Mouse (Mus musculus): ENCODE data around the gene Zfand4. TPM values are rescaled to one million over a fixed set of nuclear protein-coding genes. Genes with fewer than 3 reads are reported as not detected.
"Not testable (repeated sequence)": the region's sequence is repeated elsewhere in the genome, so short reads cannot be mapped to it uniquely, and the experiment has no call there.

Zfand4 gene
- polyA plus RNA-seq, 1 experiment from 2014 or later = 2.9 TPM

DNA sequence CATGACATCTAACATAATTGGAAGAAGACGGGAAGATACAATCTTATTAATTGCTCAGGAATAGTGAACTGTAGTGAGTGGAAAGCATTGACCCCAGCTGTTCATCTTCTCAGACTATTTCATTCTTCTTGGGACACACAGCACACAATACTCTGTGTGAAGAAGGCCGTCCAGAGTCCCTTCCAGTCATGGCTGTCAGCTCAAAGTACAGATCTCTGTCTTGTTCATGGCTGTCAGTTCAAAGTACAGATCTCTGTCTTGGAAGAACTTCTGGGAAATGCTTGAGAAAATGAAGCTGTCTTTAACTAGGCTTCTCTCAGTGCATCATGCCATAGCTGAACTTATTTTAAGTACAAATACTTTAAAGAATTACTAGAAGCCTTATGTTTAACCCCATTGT is 83.9 kb downstream of the Zfand4 start:
- WGBS = 83% methylated on average over 2 of the region's 2 CpGs
- TF ChIP-seq CTCF (IDR thresholded peaks at IDR 0.05) = no peak
- TF ChIP-seq EP300 (IDR thresholded peaks at IDR 0.05) = no peak
- Histone ChIP-seq H3K9ac (replicated peaks; ENCODE audit: low read depth) (no peak overlapping the region), H3K27ac (ENCODE audit: low read length) (no peak overlapping the region), H3K9me3 (ENCODE audit: low read length) (no peaks in the 10 kb centered on the region), H3K4me2 (replicated peaks; ENCODE audit: low read depth, low read length) (no peak overlapping the region), H3K36me3 (ENCODE audit: insufficient read depth, low read length) (no peaks in the 10 kb centered on the region), H3K4me1 (ENCODE audit: insufficient read depth, low read depth, low read length) (no peaks in the 10 kb centered on the region), H3K4me3 (ENCODE audit: low read depth, low read length) (no peak overlapping the region), H3K27me3 (replicated peaks; ENCODE audit: insufficient read depth, low read length) (no peaks in the 10 kb centered on the region)
- no peak for DNase-seq (ENCODE audit: low spot score)
- ATAC-seq = no peak

DNA sequence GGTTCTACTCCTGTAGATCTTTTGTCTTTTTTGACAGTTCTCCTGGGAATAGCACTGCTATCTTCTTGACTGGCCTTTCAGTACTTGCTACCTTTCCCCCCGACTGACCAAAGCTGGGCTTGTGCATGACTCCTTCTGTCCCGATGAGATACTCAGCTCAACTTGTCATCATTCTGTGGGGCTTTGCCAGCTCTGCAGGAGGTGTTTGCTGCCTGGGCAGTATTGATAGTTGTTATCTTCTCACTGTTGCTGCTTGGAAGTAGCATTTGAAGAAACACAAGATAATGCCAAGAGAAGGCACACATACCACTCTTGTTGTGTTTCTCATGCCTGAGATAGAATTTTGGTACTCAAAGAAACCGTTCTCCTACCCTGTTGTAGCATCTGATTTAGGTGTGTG is 86.0 kb downstream of the Zfand4 start:
- Histone ChIP-seq H3K4me3 (ENCODE audit: low read depth, low read length) (no peak overlapping the region), H3K4me2 (replicated peaks; ENCODE audit: low read depth, low read length) (no peak overlapping the region), H3K9ac (replicated peaks; ENCODE audit: low read depth) (no peak overlapping the region), H3K9me3 (ENCODE audit: low read length) (no peaks in the 10 kb centered on the region), H3K36me3 (ENCODE audit: insufficient read depth, low read length) (no peaks in the 10 kb centered on the region), H3K4me1 (ENCODE audit: insufficient read depth, low read depth, low read length) (no peaks in the 10 kb centered on the region), H3K27me3 (replicated peaks; ENCODE audit: insufficient read depth, low read length) (no peaks in the 10 kb centered on the region), H3K27ac (ENCODE audit: low read length) (no peak overlapping the region)
- TF ChIP-seq EP300 (IDR thresholded peaks at IDR 0.05) (no peak), CTCF (IDR thresholded peaks at IDR 0.05) (no peak)
- ATAC-seq (no peak), DNase-seq (ENCODE audit: low spot score) (no peak)
- WGBS = 69% methylated on average over 3 of the region's 3 CpGs

DNA sequence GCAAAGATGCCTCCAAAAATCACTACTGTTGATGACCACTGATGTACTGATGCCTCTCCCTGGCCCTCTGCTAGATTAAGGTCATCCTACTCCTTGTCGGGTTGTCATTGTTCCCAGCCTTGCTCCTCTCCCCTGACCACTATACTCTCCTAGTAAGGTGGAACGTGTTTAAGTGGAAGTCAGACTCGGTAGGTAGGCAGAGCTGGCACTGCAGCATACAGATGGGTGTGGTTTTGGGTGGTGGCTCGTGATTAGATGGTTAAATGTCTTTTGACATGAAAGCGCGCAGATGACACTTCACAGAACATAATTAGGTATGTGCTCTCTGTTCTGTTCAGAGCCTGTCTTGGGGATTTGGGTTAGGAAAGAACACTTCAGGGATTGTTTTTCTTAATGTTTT is 86.6 kb downstream of the Zfand4 start:
- no peaks in the 10 kb centered on the region for H3K4me1 ChIP-seq (ENCODE audit: insufficient read depth, low read depth, low read length)
- ATAC-seq (no peak), DNase-seq (ENCODE audit: low spot score) (no peak)
- no peak overlapping the region for H3K9ac ChIP-seq (replicated peaks; ENCODE audit: low read depth)
- no peaks in the 10 kb centered on the region for H3K27me3 ChIP-seq (replicated peaks; ENCODE audit: insufficient read depth, low read length)
- no peak for TF ChIP-seq CTCF (IDR thresholded peaks at IDR 0.05)
- TF ChIP-seq EP300 (IDR thresholded peaks at IDR 0.05) = no peak
- H3K27ac ChIP-seq (ENCODE audit: low read length) = no peak overlapping the region
- H3K36me3 ChIP-seq (ENCODE audit: insufficient read depth, low read length) = no peaks in the 10 kb centered on the region
- H3K4me2 ChIP-seq (replicated peaks; ENCODE audit: low read depth, low read length) = no peak overlapping the region
- H3K9me3 ChIP-seq (ENCODE audit: low read length) = no peaks in the 10 kb centered on the region
- 74% methylated on average over 6 of the region's 6 CpGs for WGBS
- H3K4me3 ChIP-seq (ENCODE audit: low read depth, low read length) = no peak overlapping the region

- ATAC-seq = no peak
Observed at GRCm38 (mm10) chr6:116351534-116351933, 87.5 kb downstream of the Zfand4 start.

DNA sequence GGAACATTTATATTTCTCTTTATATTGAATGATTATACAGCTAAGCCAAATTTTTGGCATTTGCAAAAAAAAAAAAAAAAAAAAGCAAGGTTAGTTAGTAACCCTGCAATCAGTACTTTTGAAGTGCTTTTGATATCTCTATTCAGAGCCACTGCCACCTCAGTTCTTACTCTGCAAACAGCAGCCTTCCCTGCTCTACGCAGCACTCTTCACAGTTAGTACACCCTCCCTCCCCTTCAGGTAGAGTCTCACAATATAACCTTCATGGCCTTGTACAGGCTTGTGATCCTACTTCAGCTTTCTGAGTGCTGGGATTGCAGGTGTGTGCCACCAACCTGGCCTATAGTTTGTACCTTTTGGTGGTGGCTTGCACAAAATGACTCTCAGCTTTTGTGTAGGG is 89.4 kb downstream of the Zfand4 start:
- WGBS = 71% methylated on average over 1 of the region's 1 CpGs
- no peaks in the 10 kb centered on the region for H3K36me3 ChIP-seq (ENCODE audit: insufficient read depth, low read length)
- ATAC-seq = peak; percentile 71
- no peak overlapping the region for H3K4me3 ChIP-seq (ENCODE audit: low read depth, low read length)
- H3K4me2 ChIP-seq (replicated peaks; ENCODE audit: low read depth, low read length) = no peak overlapping the region
- H3K9ac ChIP-seq (replicated peaks; ENCODE audit: low read depth) = no peak overlapping the region
- no peaks in the 10 kb centered on the region for H3K4me1 ChIP-seq (ENCODE audit: insufficient read depth, low read depth, low read length)
- H3K27me3 ChIP-seq (replicated peaks; ENCODE audit: insufficient read depth, low read length) = no peaks in the 10 kb centered on the region
- no peak for TF ChIP-seq CTCF (IDR thresholded peaks at IDR 0.05)
- TF ChIP-seq EP300 (IDR thresholded peaks at IDR 0.05) = no peak
- H3K27ac ChIP-seq (ENCODE audit: low read length) = no peak overlapping the region
- DNase-seq (ENCODE audit: low spot score) = peak; percentile 41
- no peaks in the 10 kb centered on the region for H3K9me3 ChIP-seq (ENCODE audit: low read length)

More at GRCm38 (mm10) chr6:116351534-116351933, 87.5 kb downstream of the Zfand4 start:
- H3K4me1 ChIP-seq (ENCODE audit: insufficient read depth, low read depth, low read length) = no peaks in the 10 kb centered on the region
- H3K27me3 ChIP-seq (replicated peaks; ENCODE audit: insufficient read depth, low read length) = no peaks in the 10 kb centered on the region
- H3K9me3 ChIP-seq (ENCODE audit: low read length) = no peaks in the 10 kb centered on the region
- no peak overlapping the region for H3K9ac ChIP-seq (replicated peaks; ENCODE audit: low read depth)
- DNase-seq (ENCODE audit: low spot score) = no peak
- no peaks in the 10 kb centered on the region for H3K36me3 ChIP-seq (ENCODE audit: insufficient read depth, low read length)
- H3K27ac ChIP-seq (ENCODE audit: low read length) = no peak overlapping the region
- H3K4me2 ChIP-seq (replicated peaks; ENCODE audit: low read depth, low read length) = no peak overlapping the region
- TF ChIP-seq CTCF (IDR thresholded peaks at IDR 0.05) = no peak
- H3K4me3 ChIP-seq (ENCODE audit: low read depth, low read length) = no peak overlapping the region
- 72% methylated on average over 4 of the region's 4 CpGs for WGBS

GRCm38 (mm10) chr6:116356311-116356947 is 92.4 kb downstream of the Zfand4 start:
- not testable (repeated sequence) for H3K36me3 ChIP-seq (ENCODE audit: insufficient read depth, low read length); H3K4me2 ChIP-seq (replicated peaks; ENCODE audit: low read depth, low read length); H3K4me3 ChIP-seq (ENCODE audit: low read depth, low read length); H3K9ac ChIP-seq (replicated peaks; ENCODE audit: low read depth); H3K27me3 ChIP-seq (replicated peaks; ENCODE audit: insufficient read depth, low read length); ATAC-seq; H3K27ac ChIP-seq (ENCODE audit: low read length); H3K4me1 ChIP-seq (ENCODE audit: insufficient read depth, low read depth, low read length); DNase-seq (ENCODE audit: low spot score); H3K9me3 ChIP-seq (ENCODE audit: low read length)
- 71% methylated on average over 8 of the region's 8 CpGs for WGBS

DNA sequence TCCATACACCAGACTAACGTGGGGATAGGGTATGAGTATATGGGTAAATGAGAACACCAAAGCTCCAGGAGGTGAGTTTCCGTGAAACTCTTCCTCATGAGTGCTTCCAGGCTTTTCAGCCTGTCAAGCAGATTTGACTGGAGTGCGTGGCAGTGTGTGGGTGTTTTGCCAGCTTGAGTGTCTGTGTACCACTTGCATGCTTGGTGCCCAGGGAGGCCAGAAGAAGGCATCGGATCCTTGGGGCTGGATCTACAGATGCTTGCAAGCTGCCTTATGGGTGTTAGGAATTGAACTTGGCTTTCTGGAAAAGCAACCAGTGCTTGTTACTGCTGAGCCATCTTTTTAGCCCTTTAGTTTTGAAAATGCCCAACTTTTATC is 92.9 kb downstream of the Zfand4 start:
- 62% methylated on average over 4 of the region's 4 CpGs for WGBS
- no peak for TF ChIP-seq EP300 (IDR thresholded peaks at IDR 0.05)
- no peak for TF ChIP-seq CTCF (IDR thresholded peaks at IDR 0.05)
- no peak overlapping the region for H3K9ac ChIP-seq (replicated peaks; ENCODE audit: low read depth)
- H3K4me3 ChIP-seq (ENCODE audit: low read depth, low read length) = no peak overlapping the region
- H3K27me3 ChIP-seq (replicated peaks; ENCODE audit: insufficient read depth, low read length) = no peaks in the 10 kb centered on the region
- H3K4me2 ChIP-seq (replicated peaks; ENCODE audit: low read depth, low read length) = no peak overlapping the region
- ATAC-seq = no peak
- no peaks in the 10 kb centered on the region for H3K9me3 ChIP-seq (ENCODE audit: low read length)
- DNase-seq (ENCODE audit: low spot score) = no peak
- H3K36me3 ChIP-seq (ENCODE audit: insufficient read depth, low read length) = no peaks in the 10 kb centered on the region
- H3K27ac ChIP-seq (ENCODE audit: low read length) = no peak overlapping the region
- no peaks in the 10 kb centered on the region for H3K4me1 ChIP-seq (ENCODE audit: insufficient read depth, low read depth, low read length)

Measured in lung, postnatal 0 days (tissue).